Mouse (Mus musculus): ENCODE results near the gene Slc28a3.

GRCm38 (mm10) chr13:58610716-58611115 lies at the start of gene Slc28a3:
- no peak for TF ChIP-seq CTCF (IDR thresholded peaks at IDR 0.05; ENCODE audit: borderline replicate concordance, insufficient read depth, low read length)
- TF ChIP-seq POLR2A (IDR thresholded peaks at IDR 0.05; ENCODE audit: low read depth, low read length), result no peak

All from embryonic fibroblast, embryonic 13.5 days (primary cell).